Mouse (Mus musculus) ES-Bruce4 (cell line): Measurements from ENCODE around the gene Tmc1. TPM values are rescaled to one million over a fixed set of nuclear protein-coding genes. Genes with fewer than 3 reads are reported as not detected.

Experiments used
- H3K27ac ChIP-seq: 2 replicates; pipeline ENCODE4 v1.5.1; 2012; ENCODE audit warnings: low read length, inconsistent platforms; ENCODE audit not compliant: insufficient read depth
- H3K27me3 ChIP-seq: 2 replicates; pipeline ENCODE4 v1.6.1; 2012; ENCODE audit warnings: mild to moderate bottlenecking, low read length, inconsistent platforms; ENCODE audit not compliant: control insufficient read depth, poor library complexity, insufficient read depth, severe bottlenecking
- H3K36me3 ChIP-seq: 2 replicates; pipeline ENCODE4 v1.6.1; 2012; ENCODE audit warnings: inconsistent platforms, mild to moderate bottlenecking, low read length, moderate library complexity; ENCODE audit not compliant: control insufficient read depth, poor library complexity, insufficient read depth, severe bottlenecking
- H3K4me1 ChIP-seq: one replicate; pipeline ENCODE4 v1.8.1; 2011; ENCODE audit warnings: low read length; ENCODE audit not compliant: control insufficient read depth, insufficient read depth
- H3K4me3 ChIP-seq: 2 replicates; pipeline ENCODE4 v1.5.1; 2011; ENCODE audit warnings: low read depth, mild to moderate bottlenecking, low read length
- H3K9ac ChIP-seq: 2 replicates; pipeline ENCODE4 v1.6.1; 2012; ENCODE audit warnings: low read depth, mild to moderate bottlenecking, inconsistent platforms; ENCODE audit not compliant: poor library complexity, severe bottlenecking
- H3K9me3 ChIP-seq: replicated peaks from 2 replicates; pipeline ENCODE4 v1.6.1; 2012; ENCODE audit warnings: mild to moderate bottlenecking, low read length, inconsistent platforms; ENCODE audit not compliant: control insufficient read depth, poor library complexity, insufficient read depth, severe bottlenecking
- CTCF ChIP-seq: IDR thresholded peaks from one replicate; pipeline ENCODE4 v1.8.1; 2011; ENCODE audit warnings: low read depth, low read length
- EP300 ChIP-seq: IDR thresholded peaks from 2 replicates; pipeline ENCODE4 v1.6.1; 2011; ENCODE audit warnings: low read depth, low read length; ENCODE audit not compliant: insufficient read depth
- POLR2A ChIP-seq: IDR thresholded peaks from one replicate; pipeline ENCODE4 v1.8.1; 2011; ENCODE audit warnings: low read length; ENCODE audit not compliant: insufficient read depth
- polyA plus RNA-seq: library from polyadenylated mRNA; stranded (reverse); fragments of >200 nt; gene quantifications from 2 replicates; pipeline ENCODE4 v1.2.4, GENCODE M21; 2011; ENCODE audit warnings: low read depth; ENCODE audit not compliant: missing spikeins, insufficient read depth, insufficient read length

Gene Tmc1
- polyA plus RNA-seq, 1 experiment = not detected

GRCm38 (mm10) chr19:20794999-20795398 is 159.0 kb downstream of the Tmc1 start:
- no peak overlapping the region for H3K9ac ChIP-seq
- no peaks in the 10 kb centered on the region for H3K27me3 ChIP-seq
- no peaks in the 10 kb centered on the region for H3K9me3 ChIP-seq
- TF ChIP-seq POLR2A (no peak), CTCF (no peak), EP300 (no peak)
- no peak overlapping the region for H3K4me3 ChIP-seq
- H3K36me3 ChIP-seq = no peaks in the 10 kb centered on the region
- no peaks in the 10 kb centered on the region for H3K4me1 ChIP-seq
- H3K27ac ChIP-seq = no peak overlapping the region

GRCm38 (mm10) chr19:20792811-20793210 is 161.2 kb downstream of the Tmc1 start:
- no peak overlapping the region for H3K27ac ChIP-seq
- H3K27me3 ChIP-seq = no peaks in the 10 kb centered on the region
- H3K4me1 ChIP-seq = no peaks in the 10 kb centered on the region
- H3K36me3 ChIP-seq = no peaks in the 10 kb centered on the region
- no peaks in the 10 kb centered on the region for H3K9me3 ChIP-seq
- H3K4me3 ChIP-seq = no peak overlapping the region
- H3K9ac ChIP-seq = no peak overlapping the region
- TF ChIP-seq EP300 = no peak
- TF ChIP-seq CTCF = no peak
- no peak for TF ChIP-seq POLR2A

- no peak overlapping the region for H3K9ac ChIP-seq
- no peaks in the 10 kb centered on the region for H3K36me3 ChIP-seq
- H3K27me3 ChIP-seq = no peaks in the 10 kb centered on the region
- H3K4me1 ChIP-seq = no peaks in the 10 kb centered on the region
- TF ChIP-seq POLR2A (no peak), CTCF (no peak), EP300 (no peak)
- H3K4me3 ChIP-seq = no peak overlapping the region
- no peak overlapping the region for H3K27ac ChIP-seq
- H3K9me3 ChIP-seq = no peaks in the 10 kb centered on the region
These were observed 166.7 kb downstream of the Tmc1 start for GRCm38 (mm10) chr19:20787289-20787688.

DNA sequence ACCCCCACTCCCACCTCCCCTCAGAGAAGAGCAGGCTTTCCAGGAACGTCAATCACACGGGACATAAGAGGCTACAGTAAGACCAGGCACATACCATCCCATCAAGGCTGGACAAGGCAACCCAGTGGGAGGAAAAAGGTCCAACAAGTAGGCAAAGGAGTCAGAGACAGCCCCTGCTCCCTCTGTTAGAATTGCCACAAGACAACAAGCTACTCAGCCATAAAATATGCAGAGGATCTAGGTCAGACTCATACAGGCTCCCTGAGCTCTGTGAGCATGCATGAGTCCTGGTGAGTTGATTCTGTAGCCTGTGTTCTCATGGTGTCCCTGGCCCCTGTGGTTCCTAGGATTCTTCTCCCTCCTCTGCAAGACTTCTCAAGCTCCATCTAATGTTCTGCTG is 178.3 kb downstream of the Tmc1 start:
- H3K4me3 ChIP-seq = no peak overlapping the region
- no peaks in the 10 kb centered on the region for H3K36me3 ChIP-seq
- no peaks in the 10 kb centered on the region for H3K27me3 ChIP-seq
- no peaks in the 10 kb centered on the region for H3K4me1 ChIP-seq
- H3K9ac ChIP-seq = no peak overlapping the region
- H3K27ac ChIP-seq = no peak overlapping the region
- TF ChIP-seq CTCF (no peak), EP300 (no peak), POLR2A (no peak)
- H3K9me3 ChIP-seq = no peaks in the 10 kb centered on the region

DNA sequence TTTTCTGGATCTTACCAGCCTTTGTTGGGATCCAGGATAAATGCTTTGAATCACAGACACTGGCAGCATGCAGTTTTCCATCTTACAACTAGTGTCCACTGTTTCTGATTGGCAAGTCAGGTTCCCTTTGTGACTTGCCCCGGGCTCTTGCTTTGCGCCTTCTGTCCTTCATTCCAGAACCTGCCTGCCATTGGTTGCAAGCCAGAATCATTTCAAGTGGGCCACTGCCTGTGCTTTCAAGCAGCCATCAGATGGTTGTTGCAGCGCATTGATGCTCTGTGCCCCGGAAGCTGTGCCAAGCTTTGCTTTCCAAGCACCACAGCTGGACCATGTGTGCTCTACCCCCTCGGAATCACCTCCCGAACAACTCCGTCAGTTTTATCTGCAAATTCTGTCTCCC is 180.1 kb downstream of the Tmc1 start:
- H3K36me3 ChIP-seq = no peaks in the 10 kb centered on the region
- TF ChIP-seq EP300 (no peak), CTCF (no peak), POLR2A (no peak)
- no peak overlapping the region for H3K9ac ChIP-seq
- no peaks in the 10 kb centered on the region for H3K27me3 ChIP-seq
- no peaks in the 10 kb centered on the region for H3K4me1 ChIP-seq
- no peak overlapping the region for H3K4me3 ChIP-seq
- H3K27ac ChIP-seq = no peak overlapping the region
- H3K9me3 ChIP-seq = no peaks in the 10 kb centered on the region

GRCm38 (mm10) chr19:20764214-20764613 is 189.8 kb downstream of the Tmc1 start:
- Histone ChIP-seq H3K4me1 (no peaks in the 10 kb centered on the region), H3K9me3 (no peaks in the 10 kb centered on the region), H3K27ac (no peak overlapping the region), H3K9ac (no peak overlapping the region), H3K36me3 (no peaks in the 10 kb centered on the region), H3K27me3 (no peaks in the 10 kb centered on the region), H3K4me3 (no peak overlapping the region)
- TF ChIP-seq POLR2A (no peak), EP300 (no peak), CTCF (no peak)
